Mouse (Mus musculus) erythroblast, embryonic 14.5 days (primary cell): ENCODE data around the gene Gm1673.

ENCODE experiments used
- GATA1 ChIP-seq: IDR thresholded peaks from 2 replicates; pipeline ENCODE4 v1.6.1; 2012; ENCODE audit warnings: low read length, inconsistent platforms, mixed read lengths
- TAL1 ChIP-seq: IDR thresholded peaks from 3 replicates; pipeline ENCODE4 v1.6.1; 2012; ENCODE audit warnings: low read length, inconsistent platforms, mixed read lengths

DNA sequence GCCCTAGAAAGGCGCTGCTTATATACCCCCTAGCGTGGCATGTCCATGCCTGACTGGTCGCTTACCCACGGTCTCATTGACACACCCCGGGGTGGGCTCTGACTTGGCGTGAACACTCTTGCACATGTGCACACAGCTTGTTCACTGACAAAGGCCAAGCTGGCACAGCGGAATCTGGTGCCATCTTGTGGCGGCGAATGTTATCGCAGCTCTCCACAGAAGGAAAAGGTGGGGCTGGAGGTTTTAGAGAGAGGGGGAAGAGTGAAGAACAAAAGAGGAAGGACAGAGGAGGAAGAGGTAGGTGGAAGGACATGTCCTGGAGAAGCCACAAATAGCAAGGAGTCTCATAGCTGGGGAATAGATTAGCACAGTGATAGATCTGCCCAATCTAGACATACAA lies 28.9 kb upstream of the Gm1673 start:
- TF ChIP-seq TAL1 (no peak), GATA1 (no peak)
